Mouse (Mus musculus) lung, embryonic 16.5 days (tissue): ENCODE measurements at regions not wholly inside any gene's neighbourhood (a gene's known extent, or its start where the extent isn't known, plus 50 kb on each side); places are given as distances from the start of the nearest gene placed in this dataset.

Experiments
- ATAC-seq: fragments of 200-750 bp; cut with Nextera tagmentation; 2 replicates; pipeline ENCODE4 v1.8.0; 2017; ENCODE audit warnings: low read depth, mild to moderate bottlenecking, moderate library complexity
- H3K27ac ChIP-seq: fragments of 300-500 bp; sonication (generic); 2 replicates; pipeline ENCODE4 v1.5.1; 2014; ENCODE audit warnings: mild to moderate bottlenecking, control low read depth, low read length
- H3K27me3 ChIP-seq: fragments of 300-500 bp; sonication (generic); 2 replicates; pipeline ENCODE4 v1.6.1; 2014; ENCODE audit warnings: low read depth, low read length, mixed read lengths; ENCODE audit not compliant: control insufficient read depth, insufficient read depth
- H3K36me3 ChIP-seq: fragments of 300-500 bp; sonication (generic); 2 replicates; pipeline ENCODE4 v1.6.1; 2014; ENCODE audit warnings: low read length; ENCODE audit not compliant: control insufficient read depth, insufficient read depth
- H3K4me1 ChIP-seq: fragments of 300-500 bp; sonication (generic); replicated peaks from 2 replicates; pipeline ENCODE4 v1.6.1; 2014; ENCODE audit warnings: low read length, mixed read lengths; ENCODE audit not compliant: control insufficient read depth, insufficient read depth
- H3K4me2 ChIP-seq: fragments of 300-500 bp; sonication (generic); 2 replicates; pipeline ENCODE4 v1.6.1; 2014; ENCODE audit warnings: low read depth, low read length, control low read depth
- H3K4me3 ChIP-seq: fragments of 300-500 bp; sonication (generic); 2 replicates; pipeline ENCODE4 v1.5.1; 2014; ENCODE audit warnings: mild to moderate bottlenecking, low read length, control low read depth
- H3K9ac ChIP-seq: fragments of 300-500 bp; sonication (generic); 2 replicates; pipeline ENCODE4 v1.6.1; 2014; ENCODE audit warnings: low read length, control low read depth
- H3K9me3 ChIP-seq: fragments of 300-500 bp; sonication (generic); 2 replicates; pipeline ENCODE4 v1.6.1; 2016; ENCODE audit warnings: low read length; ENCODE audit not compliant: control insufficient read depth
- WGBS: fragments of 180-500 bp; shearing (Covaris S2); extraction: QIAGEN DNeasy Blood & Tissue Kit; methylation state at CpG from one replicate; pipeline ENCODE4 v1.1.7; 2014; 5-methylcytosine and 5-hydroxymethylcytosine counted together

DNA sequence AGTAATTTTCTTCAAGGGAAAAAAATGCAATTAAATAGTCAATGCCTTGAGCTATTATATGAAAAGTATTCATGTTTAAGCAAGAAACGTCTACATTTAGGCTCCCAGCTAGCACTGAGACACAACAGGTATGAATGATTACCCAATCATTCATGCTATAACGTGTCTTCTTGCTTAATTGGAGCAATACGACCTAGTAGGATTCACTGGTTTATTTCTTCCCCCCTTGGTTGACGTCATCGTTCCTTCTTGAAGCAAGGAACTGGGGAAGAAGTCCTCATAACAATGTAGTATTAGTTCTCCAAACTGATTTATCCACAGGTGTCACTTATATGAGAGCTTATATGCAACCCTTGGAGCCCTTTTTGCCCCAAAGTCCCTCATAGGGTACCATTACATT lies 581.8 kb downstream of the Nfib start:
- no peaks in the 10 kb centered on the region for H3K27me3 ChIP-seq
- WGBS = 82% methylated on average over 5 of the region's 5 CpGs

DNA sequence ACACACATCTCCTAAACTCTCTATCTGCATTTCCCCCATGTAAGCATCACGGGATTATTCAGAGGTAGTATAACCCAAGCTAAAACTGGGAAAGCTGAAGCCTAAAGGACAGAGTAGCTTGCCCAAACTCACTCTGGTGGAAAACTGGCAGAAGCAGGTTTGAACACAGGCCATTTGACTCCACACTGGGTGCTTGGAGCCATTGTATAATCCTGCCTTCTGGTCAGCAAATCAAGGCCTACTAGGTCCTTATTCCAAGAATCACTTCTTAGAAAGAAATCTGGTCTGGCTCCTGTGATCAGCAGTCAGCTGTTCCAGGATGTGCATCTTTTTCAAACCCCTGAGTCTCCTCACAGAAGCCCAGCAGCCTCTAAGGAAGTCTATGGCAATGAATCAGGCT lies 582.4 kb downstream of the Nfib start:
- Histone ChIP-seq H3K9ac (no peak overlapping the region), H3K36me3 (no peaks in the 10 kb centered on the region), H3K27me3 (no peaks in the 10 kb centered on the region), H3K4me2 (no peak overlapping the region), H3K9me3 (no peaks in the 10 kb centered on the region), H3K27ac (no peak overlapping the region), H3K4me1 (no peaks in the 10 kb centered on the region), H3K4me3 (no peak overlapping the region)
- no peak for ATAC-seq
- 84% methylated on average over 1 of the region's 1 CpGs for WGBS

More for the DNA sequence above, 581.8 kb downstream of the Nfib start:
- no peaks in the 10 kb centered on the region for H3K4me1 ChIP-seq
- no peak overlapping the region for H3K9ac ChIP-seq
- H3K27ac ChIP-seq = no peak overlapping the region
- ATAC-seq = no peak
- no peak overlapping the region for H3K4me3 ChIP-seq
- H3K9me3 ChIP-seq = no peaks in the 10 kb centered on the region
- no peaks in the 10 kb centered on the region for H3K36me3 ChIP-seq
- no peak overlapping the region for H3K4me2 ChIP-seq

DNA sequence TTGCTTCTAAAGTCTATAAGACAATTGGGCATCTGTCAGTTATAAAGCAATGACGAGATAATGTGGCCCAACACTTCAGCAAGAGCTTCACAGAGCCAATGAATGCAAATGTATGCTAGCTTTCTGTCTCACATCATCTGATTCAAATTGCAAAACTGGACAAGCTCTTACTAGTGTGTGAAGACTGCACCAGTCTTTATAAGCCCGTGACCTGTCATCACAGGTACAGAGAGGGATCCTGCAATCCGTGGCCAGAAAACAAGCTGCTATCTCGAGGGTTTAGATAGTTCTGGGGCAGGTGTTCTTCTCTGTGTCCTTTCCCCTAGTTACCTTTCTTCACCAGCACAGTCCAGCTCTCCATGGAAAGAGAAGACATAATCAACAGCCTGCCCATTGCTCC lies 584.8 kb downstream of the Nfib start:
- H3K4me2 ChIP-seq = no peak overlapping the region
- H3K4me1 ChIP-seq = no peaks in the 10 kb centered on the region
- H3K27me3 ChIP-seq = no peaks in the 10 kb centered on the region
- ATAC-seq = no peak
- no peaks in the 10 kb centered on the region for H3K36me3 ChIP-seq
- no peak overlapping the region for H3K27ac ChIP-seq
- 76% methylated on average over 4 of the region's 4 CpGs for WGBS
- no peaks in the 10 kb centered on the region for H3K9me3 ChIP-seq
- no peak overlapping the region for H3K9ac ChIP-seq
- no peak overlapping the region for H3K4me3 ChIP-seq

DNA sequence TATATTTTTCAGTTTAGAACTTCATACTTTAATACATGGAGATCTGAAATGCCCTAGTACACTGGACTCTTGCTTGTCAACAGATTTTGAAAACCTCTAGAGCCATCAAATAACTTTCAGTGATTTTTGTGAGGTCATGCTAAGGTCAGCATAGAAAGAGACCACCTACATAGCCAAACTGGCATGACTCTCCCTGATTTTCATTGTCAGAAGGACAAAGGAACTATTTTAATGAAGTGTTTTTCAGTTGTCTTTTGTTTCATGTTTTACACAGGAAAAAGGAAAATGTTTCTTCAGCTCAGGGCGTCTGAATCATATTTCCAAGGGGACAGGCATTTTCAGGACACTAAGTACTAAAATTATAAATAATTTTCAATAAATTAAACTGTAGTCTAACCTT lies 585.2 kb downstream of the Nfib start:
- Histone ChIP-seq H3K4me2 (no peak overlapping the region), H3K27ac (no peak overlapping the region), H3K4me3 (no peak overlapping the region), H3K9ac (no peak overlapping the region), H3K4me1 (no peaks in the 10 kb centered on the region), H3K27me3 (no peaks in the 10 kb centered on the region), H3K9me3 (no peaks in the 10 kb centered on the region), H3K36me3 (no peaks in the 10 kb centered on the region)
- WGBS = 38% methylated on average over 1 of the region's 1 CpGs
- no peak for ATAC-seq

DNA sequence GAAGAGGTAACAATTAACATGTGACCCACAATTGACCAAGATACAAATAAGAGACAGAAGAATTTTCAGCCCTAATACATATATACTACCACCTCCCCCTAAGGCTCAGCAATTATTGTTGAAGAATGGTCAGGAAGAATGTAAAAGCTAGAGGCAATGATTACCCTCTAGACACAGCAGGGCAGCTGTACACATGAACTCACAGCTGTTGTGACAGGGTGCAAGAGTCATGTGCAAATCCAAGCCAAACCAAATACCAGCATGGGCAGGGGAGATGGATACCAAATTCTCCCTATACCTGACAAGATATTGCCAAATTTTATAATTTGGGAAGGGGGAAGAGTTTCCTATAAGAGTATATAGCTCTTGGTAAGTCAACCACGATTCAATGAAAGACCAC lies 603.7 kb downstream of the Nfib start:
- Histone ChIP-seq H3K27me3 (no peaks in the 10 kb centered on the region), H3K36me3 (no peaks in the 10 kb centered on the region), H3K9ac (no peak overlapping the region), H3K4me3 (no peak overlapping the region), H3K4me1 (no peaks in the 10 kb centered on the region), H3K4me2 (no peak overlapping the region), H3K27ac (no peak overlapping the region), H3K9me3 (no peaks in the 10 kb centered on the region)
- no peak for ATAC-seq
- 93% methylated on average over 1 of the region's 1 CpGs for WGBS

DNA sequence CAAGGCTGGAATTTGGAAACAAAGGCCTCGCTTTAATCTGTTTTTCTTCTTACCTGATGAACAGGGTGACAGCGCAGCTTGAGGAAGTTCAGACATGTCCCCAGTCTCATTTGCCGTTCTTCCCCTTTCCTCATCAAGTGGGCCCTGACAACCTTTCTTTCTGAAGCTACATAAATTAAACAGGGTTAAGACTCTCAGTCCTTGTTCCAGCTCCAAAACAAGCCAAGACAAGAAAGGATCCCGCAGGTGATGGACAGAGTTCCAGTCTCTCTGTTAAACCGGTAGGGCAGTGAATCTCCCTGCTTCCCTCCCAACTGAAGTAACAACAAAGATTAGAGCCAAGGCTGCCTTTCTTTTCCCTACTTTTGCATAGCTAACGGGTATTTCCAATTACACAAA lies 605.6 kb downstream of the Nfib start:
- ATAC-seq = no peak
- 77% methylated on average over 6 of the region's 6 CpGs for WGBS
- no peak overlapping the region for H3K27ac ChIP-seq

DNA sequence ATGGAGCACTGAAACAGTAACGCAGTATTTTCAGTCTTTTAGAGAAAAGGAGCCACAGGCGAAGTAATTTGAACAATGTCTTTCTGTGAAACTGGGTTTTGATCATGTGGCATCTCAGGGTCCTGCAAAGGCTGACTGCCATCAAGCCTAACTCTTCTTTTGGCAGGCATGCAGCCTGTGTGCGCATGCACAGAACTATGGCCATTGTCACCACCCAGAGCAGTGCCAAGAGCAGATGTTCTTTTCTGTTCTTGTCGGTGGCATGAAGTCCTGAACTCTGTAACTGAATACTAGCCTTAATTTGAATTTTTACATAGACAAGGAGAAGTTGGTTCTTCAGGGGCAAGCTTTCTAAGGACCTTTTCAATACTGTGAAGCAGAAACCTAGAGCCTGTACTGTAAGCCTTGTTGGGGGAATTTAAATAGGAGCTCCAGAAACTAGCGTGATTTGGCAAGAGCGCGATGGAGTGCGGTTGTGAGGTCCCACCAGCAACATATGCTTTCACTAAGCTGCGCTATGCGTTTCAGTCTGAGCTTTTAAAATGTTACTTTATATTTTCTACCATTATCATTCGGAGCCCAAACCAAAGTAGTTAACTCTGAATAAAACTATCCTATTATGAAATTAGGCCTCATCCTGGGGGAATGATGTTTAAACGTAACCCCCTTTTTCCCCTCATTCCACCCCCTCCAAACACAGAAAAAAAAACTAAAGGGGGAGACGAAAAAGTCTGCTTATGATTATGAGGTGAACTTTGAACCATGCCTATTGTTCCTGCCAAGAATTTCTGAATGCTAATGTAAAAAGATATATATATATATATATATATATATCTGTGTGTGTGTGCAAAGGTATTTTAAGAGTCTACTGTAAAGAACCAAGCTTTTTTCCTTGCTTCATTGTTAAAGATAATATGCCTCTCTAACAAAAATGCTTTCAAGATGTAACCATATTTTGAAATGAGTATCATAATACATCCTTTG lies 606.3 kb downstream of the Nfib start:
- no peak overlapping the region for H3K9ac ChIP-seq
- no peak overlapping the region for H3K27ac ChIP-seq
- no peak for ATAC-seq
- H3K4me2 ChIP-seq = no peak overlapping the region
- no peaks in the 10 kb centered on the region for H3K4me1 ChIP-seq
- H3K9me3 ChIP-seq = no peaks in the 10 kb centered on the region
- no peak overlapping the region for H3K4me3 ChIP-seq
- no peaks in the 10 kb centered on the region for H3K27me3 ChIP-seq
- WGBS = 80% methylated on average over 13 of the region's 13 CpGs
- H3K36me3 ChIP-seq = no peaks in the 10 kb centered on the region

More for the DNA sequence above, 605.6 kb downstream of the Nfib start:
- no peak overlapping the region for H3K9ac ChIP-seq
- no peaks in the 10 kb centered on the region for H3K9me3 ChIP-seq
- H3K4me1 ChIP-seq = no peaks in the 10 kb centered on the region
- H3K4me3 ChIP-seq = no peak overlapping the region
- H3K36me3 ChIP-seq = no peaks in the 10 kb centered on the region
- H3K4me2 ChIP-seq = no peak overlapping the region
- H3K27me3 ChIP-seq = no peaks in the 10 kb centered on the region

DNA sequence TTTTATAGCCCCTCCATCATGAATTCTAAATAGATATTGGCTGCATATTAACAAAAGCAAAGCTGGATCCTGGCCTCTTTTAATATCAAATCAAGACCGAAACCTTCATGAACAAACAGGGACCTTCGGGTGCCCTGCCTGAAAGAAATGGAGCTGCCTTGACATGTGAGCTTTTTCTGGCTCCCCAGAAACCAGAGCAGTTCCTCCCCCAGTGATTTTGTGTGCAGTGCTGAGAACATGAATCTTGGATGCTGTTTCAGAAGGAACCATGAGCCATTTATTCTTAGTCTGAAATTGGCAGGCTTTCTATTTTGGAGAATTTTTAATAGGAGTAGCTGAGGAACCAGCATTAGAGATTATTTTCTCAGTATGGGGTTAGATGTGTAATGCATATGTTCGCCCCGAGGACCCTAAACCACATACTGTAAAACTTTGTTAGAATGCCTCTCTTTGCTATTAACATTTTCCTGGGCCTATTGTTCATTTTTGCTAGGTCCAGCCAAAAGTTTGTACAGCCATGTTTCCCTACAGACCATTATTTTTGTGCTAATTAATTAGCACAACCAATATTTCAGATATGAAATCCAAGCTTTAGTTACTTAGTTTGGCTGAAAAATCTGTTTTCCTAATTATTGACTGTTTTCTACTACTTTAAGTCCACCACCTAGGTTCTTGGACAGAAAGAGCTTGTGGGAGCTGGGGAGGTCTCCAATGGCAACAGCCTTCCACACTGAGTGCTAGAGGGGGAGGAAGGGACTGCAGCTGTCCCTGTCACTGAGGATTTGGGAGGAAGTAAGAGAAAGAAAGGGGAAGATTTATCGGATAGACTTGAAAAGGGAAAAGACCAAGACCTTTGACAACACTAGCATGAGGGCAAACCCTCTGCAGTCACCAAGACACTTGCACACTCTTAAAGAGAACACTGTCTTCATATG lies 613.0 kb downstream of the Nfib start:
- no peak for ATAC-seq

DNA sequence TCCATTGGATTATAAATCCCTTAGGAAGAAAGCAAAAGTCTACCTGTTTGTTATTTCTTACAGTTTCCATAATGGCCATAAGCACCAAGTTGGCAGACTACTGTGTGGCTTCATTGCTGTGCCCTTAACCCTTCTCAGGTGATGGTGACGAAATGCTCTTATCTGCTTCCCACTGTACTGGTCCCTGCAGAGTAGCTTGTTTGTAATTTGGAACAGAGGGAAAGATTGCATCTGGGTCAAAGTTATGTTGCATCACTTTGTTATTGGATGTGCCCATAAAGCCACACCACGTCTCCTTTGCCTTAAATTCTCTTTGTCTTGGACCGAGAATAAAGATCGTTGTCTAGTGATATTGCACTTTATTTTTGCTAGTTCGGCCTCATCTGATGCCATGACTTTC lies 615.9 kb downstream of the Nfib start:
- Histone ChIP-seq H3K4me3 (no peak overlapping the region), H3K9me3 (no peaks in the 10 kb centered on the region), H3K36me3 (no peaks in the 10 kb centered on the region), H3K27ac (no peak overlapping the region), H3K27me3 (no peaks in the 10 kb centered on the region), H3K4me1 (no peaks in the 10 kb centered on the region), H3K9ac (no peak overlapping the region), H3K4me2 (no peak overlapping the region)
- no peak for ATAC-seq
- WGBS = 91% methylated on average over 5 of the region's 5 CpGs

More for the DNA sequence above, 613.0 kb downstream of the Nfib start:
- Histone ChIP-seq H3K9me3 (no peaks in the 10 kb centered on the region), H3K9ac (no peak overlapping the region), H3K27ac (no peak overlapping the region), H3K4me1 (no peaks in the 10 kb centered on the region), H3K27me3 (no peaks in the 10 kb centered on the region), H3K36me3 (no peaks in the 10 kb centered on the region), H3K4me2 (no peak overlapping the region), H3K4me3 (no peak overlapping the region)
- 75% methylated on average over 5 of the region's 5 CpGs for WGBS
